Mouse (Mus musculus) small intestine, adult 2 months (tissue): ENCODE results near the gene Ugcg.
A peak's percentile ranks its signal among the peaks of the same experiment; 100 is the strongest.

Source experiments
- CTCF ChIP-seq: fragments of 200-500 bp; IDR thresholded peaks from 2 replicates; pipeline ENCODE4 v1.5.1; 2012; ENCODE audit warnings: low read depth, mild to moderate bottlenecking, control low read depth, inconsistent platforms, low read length, moderate library complexity, mixed read lengths; ENCODE audit not compliant: insufficient replicate concordance, insufficient read length; ENCODE audit errors: extremely low read depth
- POLR2A ChIP-seq: fragments of 200-500 bp; IDR thresholded peaks from 2 replicates; pipeline ENCODE4 v1.6.1; 2012; ENCODE audit warnings: low read depth, mild to moderate bottlenecking, control low read depth, inconsistent platforms, low read length, moderate library complexity

DNA sequence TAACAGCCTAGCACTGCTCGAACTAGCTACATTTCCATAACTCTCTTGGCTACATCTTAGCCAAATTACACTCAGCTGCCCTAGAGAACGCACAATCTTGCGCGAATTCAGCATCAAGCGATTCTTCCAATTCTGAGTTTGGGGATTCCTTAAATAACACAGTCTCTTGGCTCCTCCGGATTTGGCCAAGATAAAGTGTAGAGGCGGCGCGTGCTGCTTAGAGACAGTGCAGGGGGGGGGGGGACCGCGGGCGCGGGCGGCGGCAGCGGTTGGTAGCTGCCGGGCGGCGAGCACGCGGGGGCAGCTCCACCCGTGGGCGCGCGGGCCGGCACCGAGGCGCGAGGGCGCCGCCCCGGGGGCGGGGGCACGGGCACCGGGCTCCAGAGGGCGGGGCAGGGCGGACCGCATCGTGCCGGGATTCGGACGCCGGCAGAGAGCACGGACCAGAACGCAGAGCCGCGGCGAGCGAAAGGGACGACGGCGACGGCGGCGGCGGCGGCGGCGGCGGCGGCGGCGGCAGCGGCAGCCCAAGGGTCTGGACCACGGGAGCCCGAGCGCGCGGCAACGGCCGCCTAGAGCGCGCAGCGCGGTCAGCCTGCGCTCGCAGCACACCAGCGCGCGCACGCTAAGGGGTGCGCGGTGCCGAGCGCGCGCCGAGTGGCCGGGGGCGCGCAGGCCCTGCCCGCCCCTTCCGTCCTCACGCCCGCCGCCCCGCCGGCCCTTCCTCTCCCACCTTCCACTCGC is at the start of gene Ugcg:
- TF ChIP-seq POLR2A = peak; percentile 68
- no peak for TF ChIP-seq CTCF
